In the genomic region with DNA sequence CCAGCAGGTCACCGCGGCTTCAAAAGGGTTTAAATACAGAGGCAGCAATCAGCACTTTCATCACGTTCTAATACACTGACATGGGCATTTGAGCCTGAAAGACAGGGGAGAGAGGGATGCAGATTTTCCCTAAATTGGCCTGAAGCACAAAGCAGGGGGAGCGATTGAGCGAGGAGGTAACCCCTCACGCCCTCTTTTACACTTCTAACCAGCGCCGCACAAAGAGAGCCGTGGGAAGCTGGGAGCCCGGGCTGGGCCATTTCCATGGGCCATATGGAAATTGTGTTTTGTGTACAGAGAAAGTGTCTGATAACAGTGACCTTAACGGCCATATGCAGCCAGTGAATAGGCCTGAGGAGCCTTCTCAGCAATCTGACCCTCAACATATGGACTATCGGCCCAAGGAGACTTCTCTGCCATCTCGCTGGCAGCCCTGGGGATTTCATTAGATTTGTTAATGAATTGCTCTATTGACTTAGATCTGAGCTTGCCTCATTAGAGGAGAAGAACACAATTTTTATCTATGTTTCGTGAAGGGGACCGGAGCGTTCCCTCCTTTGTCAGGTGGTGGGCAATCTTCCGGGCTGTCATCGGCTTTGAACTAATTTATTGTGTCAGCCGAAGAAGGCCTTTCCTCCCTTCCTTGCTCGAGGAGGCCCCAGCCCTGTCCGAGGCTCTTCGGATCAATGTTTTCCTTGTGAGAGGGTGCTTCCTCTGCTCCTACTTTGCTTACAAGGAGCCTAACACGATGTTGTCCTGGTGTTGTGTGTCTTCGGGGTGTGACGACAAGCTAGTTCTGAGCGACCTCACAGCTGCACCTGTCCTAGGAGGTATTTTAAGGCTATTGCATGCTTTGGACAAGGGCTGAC, we compare ENCODE assay signal across 16 mouse cellular contexts.
A peak's percentile ranks its signal among the peaks of the same experiment; 100 is the strongest.
DNase-seq lines count a peak whose midpoint lies in the region; ATAC-seq lines count a peak whose summit lies in the region.
"Had no signal": no experiment of that assay in that cellular context is flagged by ENCODE, and none has a peak within 500 bp of the region (broad histone marks: within the 10 kb centered on the region; RNA-seq: fewer than 3 reads in every experiment).

No protein-coding gene starts in this region.

- H3K36me3 ChIP-seq in embryonic facial prominence, embryonic 11.5 days (replicated peaks; ENCODE audit: control insufficient read depth, insufficient read depth, low read depth, low read length): no peaks in the 10 kb centered on the region
- no peaks in the 10 kb centered on the region for H3K36me3 ChIP-seq in hindbrain, embryonic 13.5 days
- no peaks in the 10 kb centered on the region for H3K36me3 ChIP-seq in midbrain, embryonic 16.5 days (ENCODE audit: control insufficient read depth, insufficient read depth, low read length)
- H3K36me3 ChIP-seq: embryonic facial prominence, embryonic 15.5 days; limb, embryonic 12.5 days; liver, embryonic 15.5 days had no signal

- H3K4me3 ChIP-seq in embryonic facial prominence, embryonic 11.5 days (ENCODE audit: low read depth, low read length): no peak overlapping the region
- no peak overlapping the region for H3K4me3 ChIP-seq in hindbrain, embryonic 13.5 days
- H3K4me3 ChIP-seq in midbrain, embryonic 16.5 days (ENCODE audit: low read depth, low read length): no peak overlapping the region
- H3K4me3 ChIP-seq: embryonic facial prominence, embryonic 15.5 days; heart, adult 2 months; limb, embryonic 12.5 days; liver, embryonic 15.5 days had no signal

- H3K4me2 ChIP-seq in embryonic facial prominence, embryonic 11.5 days (ENCODE audit: low read depth, low read length): no peak overlapping the region; the same call in 1 of the 2 replicates
- H3K4me2 ChIP-seq in hindbrain, embryonic 13.5 days: peak overlapping the region; percentile 16; the same call in 1 of the 2 replicates
- H3K4me2 ChIP-seq in midbrain, embryonic 16.5 days (ENCODE audit: low read length): peak overlapping the region; percentile 13; the same call in 1 of the 2 replicates
- H3K4me2 ChIP-seq: embryonic facial prominence, embryonic 15.5 days; limb, embryonic 12.5 days; liver, embryonic 15.5 days had no signal

- H3K9ac ChIP-seq in embryonic facial prominence, embryonic 11.5 days (replicated peaks; ENCODE audit: low read length): no peak overlapping the region
- peak overlapping the region; percentile 35; the same call in 1 of the 2 replicates for H3K9ac ChIP-seq in hindbrain, embryonic 13.5 days
- 0 out of 2 replicates have a peak overlapping the region, but pooled peaks have one; percentile 10 for H3K9ac ChIP-seq in midbrain, embryonic 16.5 days (ENCODE audit: low read depth, low read length)
- H3K9ac ChIP-seq: embryonic facial prominence, embryonic 15.5 days; limb, embryonic 12.5 days; liver, embryonic 15.5 days had no signal

- no peak overlapping the region for H3K27ac ChIP-seq in embryonic facial prominence, embryonic 11.5 days (replicated peaks; ENCODE audit: low read depth, low read length)
- H3K27ac ChIP-seq in hindbrain, embryonic 13.5 days: peak overlapping the region; percentile 71
- H3K27ac ChIP-seq in midbrain, embryonic 16.5 days (ENCODE audit: low read length): peak overlapping the region; percentile 47
- H3K27ac ChIP-seq: embryonic facial prominence, embryonic 15.5 days; heart, adult 2 months; limb, embryonic 12.5 days; liver, embryonic 15.5 days had no signal

- H3K9me3 ChIP-seq in embryonic facial prominence, embryonic 11.5 days (replicated peaks; ENCODE audit: control insufficient read depth, low read length): no peaks in the 10 kb centered on the region
- H3K9me3 ChIP-seq in hindbrain, embryonic 13.5 days: no peaks in the 10 kb centered on the region
- H3K9me3 ChIP-seq in midbrain, embryonic 16.5 days (replicated peaks; ENCODE audit: control insufficient read depth, low read length, poor library complexity, severe bottlenecking): peaks cover 3% of the 10 kb centered on the region; the same call in 1 of the 2 replicates
- H3K9me3 ChIP-seq: liver, embryonic 15.5 days had no signal

- 25% methylated on average over 26 of the region's 26 CpGs for WGBS in embryonic facial prominence, embryonic 11.5 days
- WGBS in hindbrain, embryonic 13.5 days: 19% methylated on average over 26 of the region's 26 CpGs
- WGBS in midbrain, embryonic 16.5 days: 18% methylated on average over 26 of the region's 26 CpGs

- DNase-seq in heart, adult 11 months: peak; percentile 65
- DNase-seq in heart, postnatal 36 days: no peak
- DNase-seq in embryonic facial prominence, embryonic 11.5 days (ENCODE audit: low spot score): peak; percentile 50
- DNase-seq in urinary bladder, postnatal 4 days (ENCODE audit: low spot score in 2 of 2): no peak
- DNase-seq in gastrocnemius, postnatal 10 days: no peak
- DNase-seq in right cerebral cortex, adult 18-20 months: no peak
- DNase-seq: adrenal gland, adult 2 months; cerebellum, postnatal 10 days; heart, adult 2 months; kidney, adult 2 months had no signal

- intact Hi-C loops in heart, postnatal 36 days (cut with DNase I): no loop called here

- peak; percentile 51; the same call in 1 of the 2 replicates for ATAC-seq in embryonic facial prominence, embryonic 11.5 days (replicated peaks; ENCODE audit: insufficient number of reproducible peaks, low FRiP score, low TSS enrichment, low read depth)
- ATAC-seq in hindbrain, embryonic 13.5 days (ENCODE audit: low FRiP score): peak; percentile 22; the same call in 1 of the 2 replicates
- no peak; the same call in 1 of the 2 replicates for ATAC-seq in midbrain, embryonic 16.5 days
- ATAC-seq: Patski had no signal

- no peaks in the 10 kb centered on the region; the same call in 1 of the 2 replicates for H3K27me3 ChIP-seq in embryonic facial prominence, embryonic 11.5 days (ENCODE audit: control insufficient read depth, insufficient read depth, low read length)
- H3K27me3 ChIP-seq in hindbrain, embryonic 13.5 days: peaks cover 4% of the 10 kb centered on the region; the same call in 1 of the 2 replicates
- H3K27me3 ChIP-seq in midbrain, embryonic 16.5 days (ENCODE audit: control insufficient read depth, insufficient read depth, low read depth, low read length): no peaks in the 10 kb centered on the region
- H3K27me3 ChIP-seq: Patski had no signal

- H3K4me1 ChIP-seq in embryonic facial prominence, embryonic 11.5 days (ENCODE audit: control insufficient read depth, insufficient read depth, low read length): peaks cover under 1% of the 10 kb centered on the region; the same call in 1 of the 2 replicates
- H3K4me1 ChIP-seq in hindbrain, embryonic 13.5 days (replicated peaks): peaks cover 55% of the 10 kb centered on the region
- H3K4me1 ChIP-seq in midbrain, embryonic 16.5 days (ENCODE audit: control insufficient read depth, insufficient read depth, low read length): peaks cover 35% of the 10 kb centered on the region
- H3K4me1 ChIP-seq: liver, embryonic 15.5 days had no signal

Comparison
In these comparisons a context has a peak if more than half of its experiments do, and no peak if none do; other contexts are left out.
1. DNase-seq: peak in heart, adult 11 months (single experiment) and embryonic facial prominence, embryonic 11.5 days (single experiment); none in heart, postnatal 36 days (0 of 2), urinary bladder, postnatal 4 days (0 of 2), gastrocnemius, postnatal 10 days (single experiment) and right cerebral cortex, adult 18-20 months (single experiment).